Mouse (Mus musculus): Measurements from ENCODE around the gene Plekhh3. TPM values are rescaled to one million over a fixed set of nuclear protein-coding genes. Genes with fewer than 3 reads are reported as not detected.

Gene Plekhh3
- total and polyA plus RNA-seq, 2 experiments from 2014 or later, result 10.6 to 23.2 TPM

DNA sequence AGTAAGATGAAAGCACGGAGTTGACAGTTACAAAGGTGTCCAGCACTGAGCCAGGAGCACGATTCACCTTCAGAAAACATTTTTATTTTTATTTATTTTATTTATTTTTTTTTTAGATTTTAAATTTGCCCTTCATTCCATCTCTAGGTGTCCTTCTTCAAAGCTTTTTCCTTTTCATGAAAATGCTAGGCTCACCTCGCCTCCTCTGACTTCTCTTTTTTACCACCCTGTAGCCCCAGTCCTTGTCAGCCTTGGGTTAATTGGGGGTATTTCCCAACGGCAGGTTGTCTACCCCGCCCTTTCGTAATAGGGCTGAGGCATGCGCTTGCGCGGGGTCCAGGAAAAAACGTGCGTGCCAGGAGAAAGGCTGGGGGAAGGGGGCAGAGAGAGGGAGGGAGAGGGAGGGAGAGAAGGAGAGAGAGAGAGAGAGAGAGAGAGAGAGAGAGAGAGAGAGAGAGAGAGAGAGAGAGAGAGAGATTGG lies 4.5 kb upstream of the Plekhh3 start:
- Histone ChIP-seq H3K27ac (ENCODE audit: low read depth) (no peak overlapping the region), H3K27me3 (ENCODE audit: control insufficient read depth, insufficient read depth, low read length) (peaks cover 9% of the 10 kb centered on the region), H3K4me3 (ENCODE audit: low read depth, low read length) (peak overlapping the region; percentile 28), H3K4me1 (ENCODE audit: control insufficient read depth, insufficient read depth) (peaks cover 26% of the 10 kb centered on the region), H3K9me3 (replicated peaks; ENCODE audit: control insufficient read depth, low read length) (no peaks in the 10 kb centered on the region), H3K4me2 (ENCODE audit: low read depth, low read length) (peak overlapping the region; percentile 61), H3K9ac (replicated peaks; ENCODE audit: low read depth, low read length) (no peak overlapping the region), H3K36me3 (replicated peaks; ENCODE audit: control insufficient read depth, insufficient read depth, low read length) (no peaks in the 10 kb centered on the region)
- no peak for ATAC-seq (ENCODE audit: insufficient read depth, low read depth)
- WGBS, result 15% methylated on average over 11 of the region's 11 CpGs
- TF ChIP-seq CTCF (IDR thresholded peaks at IDR 0.05; ENCODE audit: low read depth), result no peak
- no peak for TF ChIP-seq EP300 (IDR thresholded peaks at IDR 0.05; ENCODE audit: low read depth)
- no peak for DNase-seq (ENCODE audit: low spot score)

DNA sequence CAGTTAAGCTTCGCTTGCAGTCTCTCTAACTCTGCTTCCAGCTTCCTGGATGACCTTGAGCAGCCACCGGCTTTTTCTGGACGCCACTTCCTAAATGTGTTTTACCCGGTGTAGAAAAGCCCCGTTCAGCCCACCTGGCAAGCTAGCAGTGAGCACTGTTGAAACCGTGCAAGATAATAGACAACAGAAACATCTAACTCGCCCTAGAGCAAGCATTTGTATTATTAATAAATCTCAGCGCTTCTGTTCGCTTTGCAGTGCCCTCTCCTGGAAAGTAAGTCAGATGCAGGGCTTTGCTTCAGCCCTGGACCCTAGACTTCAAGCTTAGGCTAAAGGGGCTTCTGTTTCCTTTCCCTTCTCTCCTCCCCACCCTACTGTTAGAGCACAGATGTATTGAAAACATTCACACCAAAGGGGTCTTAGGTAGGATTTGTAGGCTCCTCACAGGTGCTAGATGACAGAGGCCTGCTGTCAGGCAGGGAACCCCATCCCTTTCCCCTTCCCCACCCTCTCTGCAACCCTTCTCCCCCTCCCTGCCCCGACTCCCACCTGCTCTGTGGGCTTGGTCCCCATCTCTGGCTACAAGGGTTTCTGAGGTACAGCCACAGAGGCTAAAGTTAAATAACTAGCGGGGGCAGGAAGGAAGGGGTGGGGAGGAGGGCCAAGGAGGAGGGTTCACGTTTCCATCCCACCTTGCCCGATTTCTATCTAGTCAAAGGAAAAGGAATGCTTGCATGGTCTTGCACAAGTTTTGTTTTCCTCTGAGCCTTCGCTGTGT lies 3.9 kb upstream of the Plekhh3 start, which contains the start of gene Ccr10:
Gene Ccr10, minus strand, starts transcription at position 593 of the 778 bp plus-strand sequence.
- Histone ChIP-seq H3K4me1 (ENCODE audit: control insufficient read depth, insufficient read depth) (peaks cover 26% of the 10 kb centered on the region), H3K4me3 (ENCODE audit: low read depth, low read length) (peak within 1 kb of the TSS; percentile 36), H3K9ac (replicated peaks; ENCODE audit: low read depth, low read length) (no peak within 1 kb of the TSS; the same call in 1 of the 2 replicates), H3K9me3 (replicated peaks; ENCODE audit: control insufficient read depth, low read length) (no peaks in the 10 kb centered on the region), H3K27me3 (ENCODE audit: control insufficient read depth, insufficient read depth, low read length) (peaks cover 9% of the 10 kb centered on the region), H3K4me2 (ENCODE audit: low read depth, low read length) (peak within 1 kb of the TSS; percentile 61), H3K27ac (ENCODE audit: low read depth) (no peak within 1 kb of the TSS), H3K36me3 (replicated peaks; ENCODE audit: control insufficient read depth, insufficient read depth, low read length) (no peaks in the 10 kb centered on the region)
- DNase-seq (ENCODE audit: low spot score) (peak; percentile 71), ATAC-seq (ENCODE audit: insufficient read depth, low read depth) (no peak)
- TF ChIP-seq CTCF (IDR thresholded peaks at IDR 0.05; ENCODE audit: low read depth) (peak; percentile 59), EP300 (IDR thresholded peaks at IDR 0.05; ENCODE audit: low read depth) (no peak)
- 20% methylated on average over 14 of the region's 14 CpGs for WGBS

DNA sequence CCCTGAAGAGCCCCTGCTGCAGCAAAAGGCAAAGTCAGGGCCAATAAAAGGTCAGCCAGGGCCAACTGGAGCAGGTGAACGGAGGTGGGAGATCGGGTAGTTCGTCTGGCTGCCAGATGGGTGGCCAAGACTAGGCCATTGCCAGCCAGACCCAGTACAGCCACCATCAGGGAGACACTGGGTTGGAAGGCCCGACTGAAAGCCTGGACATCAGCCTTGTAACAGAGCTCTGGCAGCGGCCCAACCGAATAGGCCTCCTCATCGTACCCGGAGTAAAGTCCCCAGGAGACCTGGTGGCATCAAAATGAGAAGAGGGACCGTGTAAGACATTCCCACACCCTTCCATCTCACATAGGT lies 3.2 kb upstream of the Plekhh3 start:
- Histone ChIP-seq H3K36me3 (replicated peaks; ENCODE audit: control insufficient read depth, insufficient read depth, low read length) (no peaks in the 10 kb centered on the region), H3K27ac (ENCODE audit: low read depth) (no peak overlapping the region), H3K27me3 (ENCODE audit: control insufficient read depth, insufficient read depth, low read length) (peaks cover 9% of the 10 kb centered on the region), H3K4me1 (ENCODE audit: control insufficient read depth, insufficient read depth) (peaks cover 30% of the 10 kb centered on the region), H3K4me2 (ENCODE audit: low read depth, low read length) (peak overlapping the region; percentile 61), H3K9ac (replicated peaks; ENCODE audit: low read depth, low read length) (no peak overlapping the region), H3K9me3 (replicated peaks; ENCODE audit: control insufficient read depth, low read length) (no peaks in the 10 kb centered on the region), H3K4me3 (ENCODE audit: low read depth, low read length) (peak overlapping the region; percentile 36)
- TF ChIP-seq CTCF (IDR thresholded peaks at IDR 0.05; ENCODE audit: low read depth) (no peak), EP300 (IDR thresholded peaks at IDR 0.05; ENCODE audit: low read depth) (no peak)
- no peak for DNase-seq (ENCODE audit: low spot score)
- 30% methylated on average over 9 of the region's 9 CpGs for WGBS
- ATAC-seq (ENCODE audit: insufficient read depth, low read depth), result no peak

DNA sequence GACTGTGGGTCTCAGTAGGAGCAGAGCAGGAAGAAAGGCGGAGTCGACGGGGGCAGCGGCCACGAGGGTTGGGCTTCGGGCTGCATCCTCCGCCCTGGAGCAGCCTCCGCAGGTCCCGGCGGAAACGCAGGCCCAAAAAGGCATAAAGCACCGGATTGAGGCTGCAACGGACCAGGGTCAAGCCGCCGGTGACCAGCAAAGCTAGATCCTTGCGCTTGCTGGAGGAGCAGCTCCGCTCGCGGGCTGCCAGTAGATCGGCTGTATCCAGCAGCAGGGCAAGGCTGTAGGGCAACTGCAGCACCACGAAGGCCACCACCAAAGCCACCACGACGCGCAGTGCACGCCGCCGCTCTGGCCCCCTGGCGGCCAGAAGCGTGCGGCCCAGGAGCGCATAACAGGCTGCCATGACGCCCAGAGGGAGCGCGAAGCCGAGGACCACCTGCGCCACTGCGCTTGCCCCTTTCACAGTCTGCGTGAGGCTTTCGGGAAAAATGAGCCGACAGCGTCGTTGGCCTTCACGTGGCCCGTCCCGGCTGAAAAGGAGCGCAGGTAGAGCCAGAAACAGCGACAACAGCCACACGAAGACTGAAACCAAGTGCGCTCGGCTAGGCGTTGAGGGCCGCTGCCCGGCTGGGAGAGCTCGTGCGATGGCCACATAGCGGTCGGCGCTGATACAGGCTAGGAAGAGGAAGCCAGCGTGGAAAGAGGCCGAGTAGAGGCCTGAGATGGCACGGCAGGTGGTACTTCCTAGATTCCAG lies 2.7 kb upstream of the Plekhh3 start:
- peaks cover 9% of the 10 kb centered on the region for H3K27me3 ChIP-seq (ENCODE audit: control insufficient read depth, insufficient read depth, low read length)
- peak overlapping the region; percentile 36 for H3K4me3 ChIP-seq (ENCODE audit: low read depth, low read length)
- no peaks in the 10 kb centered on the region for H3K36me3 ChIP-seq (replicated peaks; ENCODE audit: control insufficient read depth, insufficient read depth, low read length)
- H3K9me3 ChIP-seq (replicated peaks; ENCODE audit: control insufficient read depth, low read length), result no peaks in the 10 kb centered on the region
- no peak overlapping the region; the same call in 1 of the 2 replicates for H3K9ac ChIP-seq (replicated peaks; ENCODE audit: low read depth, low read length)
- TF ChIP-seq CTCF (IDR thresholded peaks at IDR 0.05; ENCODE audit: low read depth) (peak; percentile 84), EP300 (IDR thresholded peaks at IDR 0.05; ENCODE audit: low read depth) (no peak)
- peak overlapping the region; percentile 61 for H3K4me2 ChIP-seq (ENCODE audit: low read depth, low read length)
- ATAC-seq (ENCODE audit: insufficient read depth, low read depth) (peak; percentile 54), DNase-seq (ENCODE audit: low spot score) (peak; percentile 79)
- 2% methylated on average over 61 of the region's 61 CpGs for WGBS
- H3K27ac ChIP-seq (ENCODE audit: low read depth), result peak overlapping the region; percentile 82
- peaks cover 36% of the 10 kb centered on the region for H3K4me1 ChIP-seq (ENCODE audit: control insufficient read depth, insufficient read depth)

DNA sequence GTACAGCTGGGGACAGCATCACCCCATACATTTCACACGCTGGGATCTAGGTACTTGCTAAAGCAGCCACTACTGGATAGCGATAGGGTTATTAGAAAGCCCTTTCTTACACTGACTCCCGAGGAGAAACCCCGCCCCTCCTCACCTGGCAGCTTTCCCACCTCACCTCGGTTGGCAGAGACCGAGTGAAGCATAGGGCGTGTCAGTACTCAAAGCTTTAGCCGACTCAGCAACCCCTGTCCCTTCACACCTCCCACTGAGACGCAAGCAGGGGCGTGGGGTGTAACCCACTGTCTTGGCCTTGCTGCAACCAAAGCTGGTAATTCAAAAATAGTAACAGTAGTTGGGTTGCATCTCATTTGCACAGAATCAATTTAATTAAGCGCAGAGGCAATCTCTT lies 2.0 kb upstream of the Plekhh3 start:
- TF ChIP-seq EP300 (IDR thresholded peaks at IDR 0.05; ENCODE audit: low read depth) (no peak), CTCF (IDR thresholded peaks at IDR 0.05; ENCODE audit: low read depth) (no peak)
- Histone ChIP-seq H3K36me3 (replicated peaks; ENCODE audit: control insufficient read depth, insufficient read depth, low read length) (0 out of 2 replicates have a peak, but pooled peaks cover under 1% of the 10 kb centered on the region), H3K9ac (replicated peaks; ENCODE audit: low read depth, low read length) (no peak overlapping the region), H3K27ac (ENCODE audit: low read depth) (peak overlapping the region; percentile 82; the same call in 1 of the 2 replicates), H3K4me2 (ENCODE audit: low read depth, low read length) (peak overlapping the region; percentile 61), H3K9me3 (replicated peaks; ENCODE audit: control insufficient read depth, low read length) (no peaks in the 10 kb centered on the region), H3K4me1 (ENCODE audit: control insufficient read depth, insufficient read depth) (peaks cover 41% of the 10 kb centered on the region), H3K4me3 (ENCODE audit: low read depth, low read length) (peak overlapping the region; percentile 36; the same call in 1 of the 2 replicates), H3K27me3 (ENCODE audit: control insufficient read depth, insufficient read depth, low read length) (peaks cover 9% of the 10 kb centered on the region)
- ATAC-seq (ENCODE audit: insufficient read depth, low read depth) (no peak), DNase-seq (ENCODE audit: low spot score) (no peak)
- 11% methylated on average over 11 of the region's 11 CpGs for WGBS
